Mouse (Mus musculus) left cerebral cortex, postnatal 36 days (tissue): Measurements from ENCODE around the gene Klhl41. TPM values are rescaled to one million over a fixed set of nuclear protein-coding genes. Genes with fewer than 3 reads are reported as not detected.

Experiments used
- DNase-seq, 2 experiments: peaks; one replicate each; pipeline ENCODE4 v3.0.0; 2021 to 2022; ENCODE audit warnings: low spot score in 2 of 2, mixed read lengths in 1 of 2
- intact Hi-C: fragments of 180-260 bp; cut with DNase I; formaldehyde crosslinking; loops from one replicate; pipeline ENCODE4 v1.15.1; 2025
- total RNA-seq, 2 experiments: library from RNA; stranded (reverse); gene quantifications; 2 replicates each; pipeline ENCODE4 v1.2.3; 2021

The Klhl41 gene
- total RNA-seq, 2 experiments from 2014 or later, result 0.69 to 0.86 TPM

- no peak for DNase-seq
- intact Hi-C loops, result no loop called here
Observed at GRCm38 (mm10) chr2:69679990-69680389, 10.1 kb downstream of the Klhl41 start.

- intact Hi-C loops, result no loop called here
Observed at GRCm38 (mm10) chr2:69681931-69682330, 12.0 kb downstream of the Klhl41 start.

GRCm38 (mm10) chr2:69683036-69683805 is 13.3 kb downstream of the Klhl41 start:
- no peak for DNase-seq
- intact Hi-C loops, result no loop called here

More at GRCm38 (mm10) chr2:69681931-69682330, 12.0 kb downstream of the Klhl41 start:
- no peak for DNase-seq

GRCm38 (mm10) chr2:69684488-69684887 is 14.6 kb downstream of the Klhl41 start:
- DNase-seq, result no peak
- intact Hi-C loops, result no loop called here

GRCm38 (mm10) chr2:69690214-69690613 is 20.3 kb downstream of the Klhl41 start:
- DNase-seq, result no peak
- intact Hi-C loops, result no loop called here

- no peak for DNase-seq
- intact Hi-C loops, result no loop called here
Observed at GRCm38 (mm10) chr2:69690843-69691242, 20.9 kb downstream of the Klhl41 start.

GRCm38 (mm10) chr2:69693501-69693900 is 23.6 kb downstream of the Klhl41 start:
- DNase-seq, result no peak
- intact Hi-C loops, result no loop called here

GRCm38 (mm10) chr2:69700446-69700845 is 30.5 kb downstream of the Klhl41 start:
- intact Hi-C loops, result loop anchor here (5.0 kb wide), 1 partner anchor 47 kb away; no protein-coding TSS in a partner anchor
- no peak for DNase-seq

GRCm38 (mm10) chr2:69712171-69712570 is 42.3 kb downstream of the Klhl41 start:
- peak in 1 of 2 experiments; percentile 19 for DNase-seq
- intact Hi-C loops, result no loop called here

GRCm38 (mm10) chr2:69712981-69713625 is 43.2 kb downstream of the Klhl41 start, which contains the start of gene Fastkd1:
Gene Fastkd1, minus strand, starts transcription at chr2:69713516.
- intact Hi-C loops, result no loop called here
- DNase-seq, result peak; percentile 90 to 92

GRCm38 (mm10) chr2:69713626-69714014 is 43.7 kb downstream of the Klhl41 start:
- no peak for DNase-seq
- intact Hi-C loops, result no loop called here

- DNase-seq, result no peak
- intact Hi-C loops, result no loop called here
Observed at GRCm38 (mm10) chr2:69714126-69714525, 44.2 kb downstream of the Klhl41 start.

GRCm38 (mm10) chr2:69716483-69716882 is 46.6 kb downstream of the Klhl41 start:
- intact Hi-C loops, result no loop called here
- DNase-seq, result no peak

GRCm38 (mm10) chr2:69719121-69719520 is 49.2 kb downstream of the Klhl41 start:
- no peak for DNase-seq

GRCm38 (mm10) chr2:69722273-69722649 is 52.3 kb downstream of the Klhl41 start, which contains the start of gene Ppig:
Gene Ppig, plus strand, starts transcription at chr2:69722545.
- DNase-seq, result no peak
- intact Hi-C loops, result loop anchor here (2.0 to 5.0 kb wide), 2 partner anchors 67 to 140 kb away; partner anchors contain the start of genes Ccdc173, Phospho2 and Ssb

More at GRCm38 (mm10) chr2:69719121-69719520, 49.2 kb downstream of the Klhl41 start:
- intact Hi-C loops, result no loop called here

- intact Hi-C loops, result loop anchor here (2.0 to 5.0 kb wide), 2 partner anchors 66 to 139 kb away; partner anchors contain the start of genes Ccdc173, Phospho2 and Ssb
Observed at GRCm38 (mm10) chr2:69722650-69723518, 53.0 kb downstream of the Klhl41 start.

GRCm38 (mm10) chr2:69723519-69723825 is 53.6 kb downstream of the Klhl41 start:
- intact Hi-C loops, result loop anchor here (2.0 to 5.0 kb wide), 2 partner anchors 65 to 139 kb away; partner anchors contain the start of genes Ccdc173, Phospho2 and Ssb
- DNase-seq, result no peak

More at GRCm38 (mm10) chr2:69722650-69723518, 53.0 kb downstream of the Klhl41 start:
- peak; percentile 95 to 96 for DNase-seq
